Mouse (Mus musculus) limb, embryonic 14.5 days (tissue): ENCODE measurements around the gene Ndufs8. TPM values are rescaled to one million over a fixed set of nuclear protein-coding genes. Genes with fewer than 3 reads are reported as not detected.
A peak's percentile ranks its signal among the peaks of the same experiment; 100 is the strongest.

Experiments
- ATAC-seq: fragments of 200-750 bp; cut with Nextera tagmentation; 2 replicates; pipeline ENCODE4 v1.8.0; 2017; ENCODE audit warnings: low read depth, moderate number of reproducible peaks, moderate TSS enrichment; ENCODE audit not compliant: low FRiP score
- DNase-seq: peaks from one replicate; pipeline ENCODE4 v3.0.0-alpha.2; 2015; ENCODE audit warnings: low spot score
- H3K27ac ChIP-seq: fragments of 300-500 bp; sonication (generic); replicated peaks from 2 replicates; pipeline ENCODE4 v1.5.1; 2014; ENCODE audit warnings: low read depth, mild to moderate bottlenecking, low read length, moderate library complexity, mixed read lengths
- H3K27me3 ChIP-seq: fragments of 300-500 bp; sonication (generic); 2 replicates; pipeline ENCODE4 v1.6.1; 2014; ENCODE audit warnings: low read length, mixed read lengths; ENCODE audit not compliant: control insufficient read depth, insufficient read depth
- H3K36me3 ChIP-seq: fragments of 300-500 bp; sonication (generic); 2 replicates; pipeline ENCODE4 v1.6.1; 2014; ENCODE audit warnings: mild to moderate bottlenecking, low read length, moderate library complexity, mixed read lengths; ENCODE audit not compliant: control insufficient read depth, insufficient read depth
- H3K4me1 ChIP-seq: fragments of 300-500 bp; sonication (generic); 2 replicates; pipeline ENCODE4 v1.6.1; 2014; ENCODE audit warnings: antibody characterized with exemption, low read length, mixed read lengths; ENCODE audit not compliant: control insufficient read depth, insufficient read depth
- H3K4me2 ChIP-seq: fragments of 300-500 bp; sonication (generic); replicated peaks from 2 replicates; pipeline ENCODE4 v1.6.1; 2014; ENCODE audit warnings: low read depth, mild to moderate bottlenecking, low read length, moderate library complexity; ENCODE audit not compliant: severe bottlenecking
- H3K4me3 ChIP-seq: fragments of 300-500 bp; sonication (generic); replicated peaks from 2 replicates; pipeline ENCODE4 v1.5.1; 2014; ENCODE audit warnings: low read length
- H3K9ac ChIP-seq: fragments of 300-500 bp; sonication (generic); 2 replicates; pipeline ENCODE4 v1.6.1; 2014; ENCODE audit warnings: mild to moderate bottlenecking, low read depth, low read length, moderate library complexity; ENCODE audit not compliant: severe bottlenecking
- H3K9me3 ChIP-seq: fragments of 300-500 bp; sonication (generic); 2 replicates; pipeline ENCODE4 v1.6.1; 2016; ENCODE audit warnings: low read length; ENCODE audit not compliant: control insufficient read depth
- POLR2A ChIP-seq: fragments of 200-500 bp; IDR thresholded peaks from 2 replicates; pipeline ENCODE4 v1.8.0; 2012; ENCODE audit warnings: inconsistent platforms, mild to moderate bottlenecking, moderate library complexity, borderline replicate concordance; ENCODE audit not compliant: insufficient read depth, insufficient read length; ENCODE audit errors: extremely low read depth
- WGBS: fragments of 180-500 bp; shearing (Covaris S2); extraction: QIAGEN DNeasy Blood & Tissue Kit; methylation state at CpG from one replicate; pipeline ENCODE4 v1.1.7; 2014; 5-methylcytosine and 5-hydroxymethylcytosine counted together
- polyA plus RNA-seq, 2 experiments: library from polyadenylated mRNA; depleted of rRNA in 1 of 2; stranded (reverse) in 1 of 2; unstranded in 1 of 2; fragments of >200 nt; fragmentation: Nextera tagmentation in 1 of 2; extraction: Ambion mirVana in 1 of 2; gene quantifications; 2 replicates each; pipeline versions ENCODE4 v1.2.1 to v1.2.3; 2012 to 2014

Ndufs8 gene
- polyA plus RNA-seq, 2 experiments: 186 to 322 TPM

GRCm38 (mm10) chr19:3880054-3880848 is 32.3 kb downstream of the Ndufs8 start:
- no peak for TF ChIP-seq POLR2A
- no peak overlapping the region for H3K27ac ChIP-seq
- H3K36me3 ChIP-seq: peaks cover 17% of the 10 kb centered on the region; the same call in 1 of the 2 replicates
- peaks cover 5% of the 10 kb centered on the region; the same call in 1 of the 2 replicates for H3K4me1 ChIP-seq
- H3K27me3 ChIP-seq: no peaks in the 10 kb centered on the region
- H3K9me3 ChIP-seq: no peaks in the 10 kb centered on the region
- no peak overlapping the region for H3K4me3 ChIP-seq
- peak; percentile 29 for DNase-seq
- H3K9ac ChIP-seq: no peak overlapping the region
- 67% methylated on average over 6 of the region's 6 CpGs for WGBS
- no peak for ATAC-seq
- H3K4me2 ChIP-seq: no peak overlapping the region

DNA sequence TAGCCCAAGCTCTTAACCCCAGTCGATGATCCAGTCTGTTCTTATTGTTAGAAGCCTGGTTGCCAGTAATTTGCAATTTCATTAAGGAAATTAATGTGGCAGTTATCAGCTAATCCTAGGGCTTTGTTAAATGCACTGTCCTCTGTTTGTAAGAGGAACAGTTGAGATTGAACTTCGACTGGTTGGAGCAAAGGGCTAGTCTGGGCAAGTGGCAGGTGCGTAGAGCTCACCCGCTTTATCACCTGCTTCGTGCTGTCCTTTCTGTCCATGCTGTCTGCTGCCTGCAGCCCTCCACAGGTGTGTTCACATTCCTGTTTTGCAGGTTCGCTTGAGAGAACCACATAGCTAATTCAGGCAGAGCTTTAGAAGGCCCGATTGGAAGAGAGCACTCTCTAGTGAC is 37.5 kb downstream of the Ndufs8 start:
- no peak overlapping the region for H3K4me2 ChIP-seq
- 69% methylated on average over 7 of the region's 7 CpGs for whole genome bisulfite sequencing
- no peaks in the 10 kb centered on the region for H3K27me3 ChIP-seq
- H3K4me1 ChIP-seq: peaks cover 8% of the 10 kb centered on the region; the same call in 1 of the 2 replicates
- DNase-seq (no peak), ATAC-seq (no peak)
- H3K36me3 ChIP-seq: peaks cover 17% of the 10 kb centered on the region; the same call in 1 of the 2 replicates
- H3K9me3 ChIP-seq: no peaks in the 10 kb centered on the region
- H3K4me3 ChIP-seq: no peak overlapping the region
- no peak overlapping the region for H3K9ac ChIP-seq
- no peak overlapping the region for H3K27ac ChIP-seq
- no peak for TF ChIP-seq POLR2A

GRCm38 (mm10) chr19:3872373-3872772 is 40.2 kb downstream of the Ndufs8 start:
- Histone ChIP-seq H3K4me3 (no peak overlapping the region), H3K27me3 (no peaks in the 10 kb centered on the region), H3K9me3 (no peaks in the 10 kb centered on the region), H3K9ac (no peak overlapping the region), H3K4me1 (peaks cover 13% of the 10 kb centered on the region), H3K36me3 (peaks cover 17% of the 10 kb centered on the region; the same call in 1 of the 2 replicates), H3K4me2 (no peak overlapping the region), H3K27ac (no peak overlapping the region)
- 59% methylated on average over 4 of the region's 4 CpGs for WGBS
- DNase-seq (no peak), ATAC-seq (no peak)
- no peak for TF ChIP-seq POLR2A

DNA sequence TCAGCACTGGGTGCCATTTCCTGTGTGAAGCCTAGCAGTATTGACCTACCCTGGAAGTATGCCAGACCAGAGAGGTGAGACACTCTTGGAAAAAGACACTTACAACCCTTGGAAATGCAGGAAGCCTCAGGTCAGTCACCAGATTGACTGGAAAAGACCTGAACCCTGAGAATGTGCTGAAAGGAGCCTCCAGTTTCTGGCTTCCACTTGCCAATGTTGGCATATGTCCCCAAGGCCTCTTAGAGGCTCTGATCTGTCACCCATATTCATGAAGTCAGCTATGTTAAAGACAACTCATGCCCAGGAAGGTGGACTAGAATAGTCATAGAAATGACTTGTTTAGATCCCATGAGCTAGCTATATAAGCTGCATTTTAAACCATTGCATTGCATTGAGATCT is 41.1 kb downstream of the Ndufs8 start:
- no peak overlapping the region for H3K27ac ChIP-seq
- ATAC-seq: no peak

DNA sequence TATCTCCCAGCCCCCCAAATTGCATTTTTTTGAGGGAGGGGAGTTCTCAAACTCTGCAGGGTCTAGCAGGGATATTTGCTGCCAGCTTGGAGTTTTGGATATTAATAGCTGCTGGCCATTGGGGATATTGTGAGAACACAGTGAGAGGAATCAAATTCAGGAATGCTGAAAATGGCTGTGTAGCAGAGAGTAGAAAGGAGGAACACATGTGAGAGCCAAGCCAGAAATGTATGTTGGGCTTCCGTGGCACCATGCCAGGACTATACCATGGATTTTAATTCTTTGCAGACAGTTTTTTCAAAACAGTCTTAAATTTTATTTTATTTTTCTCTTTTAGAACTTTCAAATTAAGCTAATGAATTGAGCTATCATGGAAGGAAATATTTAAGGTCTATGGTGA is 44.3 kb downstream of the Ndufs8 start:
- peak; percentile 55; the same call in 1 of the 2 replicates for ATAC-seq
- TF ChIP-seq POLR2A: no peak
- H3K9ac ChIP-seq: no peak overlapping the region
- peaks cover 5% of the 10 kb centered on the region for H3K4me1 ChIP-seq
- no peak overlapping the region for H3K4me2 ChIP-seq
- H3K9me3 ChIP-seq: no peaks in the 10 kb centered on the region
- peaks cover 15% of the 10 kb centered on the region for H3K36me3 ChIP-seq
- no peak overlapping the region for H3K27ac ChIP-seq
- DNase-seq: peak; percentile 62
- WGBS: 73% methylated on average over 1 of the region's 1 CpGs
- no peaks in the 10 kb centered on the region for H3K27me3 ChIP-seq
- H3K4me3 ChIP-seq: no peak overlapping the region

More for the DNA sequence above, 41.1 kb downstream of the Ndufs8 start:
- peaks cover 11% of the 10 kb centered on the region for H3K36me3 ChIP-seq
- no peaks in the 10 kb centered on the region for H3K9me3 ChIP-seq
- H3K4me3 ChIP-seq: no peak overlapping the region
- no peak overlapping the region for H3K4me2 ChIP-seq
- no peaks in the 10 kb centered on the region for H3K27me3 ChIP-seq
- H3K9ac ChIP-seq: no peak overlapping the region
- TF ChIP-seq POLR2A: no peak
- H3K4me1 ChIP-seq: peaks cover 13% of the 10 kb centered on the region
- DNase-seq: no peak
